Mouse (Mus musculus): ENCODE data around the gene Bicc1.

DNA sequence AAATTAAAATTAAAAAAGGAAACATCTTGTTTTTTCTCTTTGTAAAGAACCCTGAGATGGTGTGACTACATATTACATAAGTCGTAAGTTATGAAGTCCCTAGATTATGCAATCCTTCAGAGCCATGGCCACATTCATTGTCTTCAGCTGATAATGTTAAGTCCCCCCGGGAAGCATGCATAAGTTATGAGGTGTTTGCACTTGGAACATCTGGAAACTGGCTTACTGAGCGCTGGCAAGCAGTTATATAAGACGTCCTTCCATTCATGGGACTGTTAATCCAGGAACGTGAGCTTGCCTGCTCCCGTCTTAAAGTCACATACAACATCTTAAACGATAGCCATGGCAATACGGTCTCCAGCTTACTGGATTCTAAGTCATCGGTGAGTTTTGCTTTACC lies 151.5 kb downstream of the Bicc1 start:
- TF ChIP-seq POLR2A (IDR thresholded peaks at IDR 0.05; ENCODE audit: control insufficient read depth, low read depth, low read length) (no peak), CTCF (IDR thresholded peaks at IDR 0.05; ENCODE audit: control insufficient read depth, insufficient read depth, insufficient replicate concordance, low read depth, low read length) (no peak)
